ENCODE assay signal across 29 mouse cellular contexts in genomic region chr11:68425492-68426315, GRCm38 (mm10). TPM values are rescaled to one million over a fixed set of nuclear protein-coding genes. Genes with fewer than 3 reads are reported as not detected.
DNase-seq lines count a peak whose midpoint lies in the region; ATAC-seq and TF ChIP-seq lines count a peak whose summit lies in the region.
"Had no signal": no experiment of that assay in that cellular context is flagged by ENCODE, and none has a peak within 500 bp of the region (broad histone marks: within the 10 kb centered on the region; RNA-seq: fewer than 3 reads in every experiment).

No protein-coding gene starts in this region.

- WGBS in midbrain, postnatal 0 days: 37% methylated on average over 8 of the region's 8 CpGs
- WGBS in midbrain, embryonic 13.5 days: 19% methylated on average over 8 of the region's 8 CpGs
- WGBS in embryonic facial prominence, embryonic 11.5 days: 24% methylated on average over 8 of the region's 8 CpGs
- 28% methylated on average over 8 of the region's 8 CpGs for WGBS in limb, embryonic 10.5 days

- no peak overlapping the region for H3K9ac ChIP-seq in midbrain, postnatal 0 days (replicated peaks; ENCODE audit: low read length, poor library complexity, severe bottlenecking)
- no peak overlapping the region for H3K9ac ChIP-seq in midbrain, embryonic 13.5 days (replicated peaks)
- no peak overlapping the region for H3K9ac ChIP-seq in embryonic facial prominence, embryonic 11.5 days (replicated peaks; ENCODE audit: low read length)
- H3K9ac ChIP-seq: forebrain, embryonic 15.5 days; heart, embryonic 12.5 days; kidney, embryonic 15.5 days; limb, embryonic 15.5 days; liver, embryonic 14.5 days; lung, embryonic 14.5 days had no signal

- no peak overlapping the region for H3K4me2 ChIP-seq in midbrain, postnatal 0 days (ENCODE audit: low read depth, low read length, poor library complexity, severe bottlenecking)
- H3K4me2 ChIP-seq in midbrain, embryonic 13.5 days (replicated peaks): no peak overlapping the region
- no peak overlapping the region for H3K4me2 ChIP-seq in embryonic facial prominence, embryonic 11.5 days (ENCODE audit: low read depth, low read length)
- H3K4me2 ChIP-seq: forebrain, embryonic 15.5 days; heart, embryonic 12.5 days; kidney, embryonic 15.5 days; limb, embryonic 15.5 days; lung, embryonic 14.5 days had no signal

- peak; percentile 3 for DNase-seq in midbrain, postnatal 0 days (ENCODE audit: low spot score)
- peak; percentile 75 for DNase-seq in embryonic facial prominence, embryonic 11.5 days (ENCODE audit: low spot score)
- peak; percentile 44 for DNase-seq in limb, embryonic 10.5 days (ENCODE audit: low spot score)
- DNase-seq in retina, embryonic 14.5 days (ENCODE audit: low spot score): peak; percentile 59
- DNase-seq in layer of hippocampus, adult 8-10 months (ENCODE audit: low spot score in 2 of 2): no peak
- DNase-seq in cerebellum, adult 9-11 months: no peak
- DNase-seq: adrenal gland, postnatal 25 days; cerebellum, adult 9-10 months; gastrocnemius, postnatal 10 days; heart, postnatal 10 days; kidney, adult 11 months; kidney, postnatal 36 days; layer of hippocampus, adult 9-11 months; lung, embryonic 14.5 days; lung, postnatal 36 days; right cerebral cortex, postnatal 25 days; spleen, adult 18-20 months; thymus, postnatal 25 days had no signal

- no peak for ATAC-seq in midbrain, postnatal 0 days (ENCODE audit: low FRiP score)
- ATAC-seq in midbrain, embryonic 13.5 days: no peak
- ATAC-seq in embryonic facial prominence, embryonic 11.5 days (replicated peaks; ENCODE audit: insufficient number of reproducible peaks, low FRiP score, low TSS enrichment, low read depth): no peak
- ATAC-seq in cerebellum, adult (ENCODE audit: insufficient number of reproducible peaks, low FRiP score, low TSS enrichment): no peak
- ATAC-seq: forebrain, embryonic 15.5 days had no signal

- no peaks in the 10 kb centered on the region for H3K9me3 ChIP-seq in midbrain, postnatal 0 days (ENCODE audit: low read length)
- no peaks in the 10 kb centered on the region for H3K9me3 ChIP-seq in midbrain, embryonic 13.5 days
- no peaks in the 10 kb centered on the region for H3K9me3 ChIP-seq in embryonic facial prominence, embryonic 11.5 days (replicated peaks; ENCODE audit: control insufficient read depth, low read length)
- H3K9me3 ChIP-seq in limb, embryonic 10.5 days (replicated peaks): no peaks in the 10 kb centered on the region
- H3K9me3 ChIP-seq: forebrain, embryonic 15.5 days; heart, embryonic 12.5 days; kidney, embryonic 15.5 days; limb, embryonic 15.5 days had no signal

- H3K27ac ChIP-seq in midbrain, postnatal 0 days (ENCODE audit: low read depth, low read length): no peak overlapping the region
- no peak overlapping the region for H3K27ac ChIP-seq in midbrain, embryonic 13.5 days
- H3K27ac ChIP-seq in embryonic facial prominence, embryonic 11.5 days (replicated peaks; ENCODE audit: low read depth, low read length): no peak overlapping the region
- peak overlapping the region; percentile 37; the same call in 1 of the 2 replicates for H3K27ac ChIP-seq in limb, embryonic 10.5 days
- H3K27ac ChIP-seq: forebrain, embryonic 15.5 days; kidney, embryonic 15.5 days; limb, embryonic 15.5 days; liver, embryonic 14.5 days had no signal

- no peak overlapping the region for H3K4me3 ChIP-seq in midbrain, postnatal 0 days (ENCODE audit: low read depth, low read length)
- H3K4me3 ChIP-seq in midbrain, embryonic 13.5 days (replicated peaks): no peak overlapping the region
- no peak overlapping the region for H3K4me3 ChIP-seq in embryonic facial prominence, embryonic 11.5 days (ENCODE audit: low read depth, low read length)
- no peak overlapping the region for H3K4me3 ChIP-seq in limb, embryonic 10.5 days
- H3K4me3 ChIP-seq: forebrain, embryonic 15.5 days; heart, embryonic 12.5 days; kidney, embryonic 15.5 days; limb, embryonic 15.5 days had no signal

- no peak for TF ChIP-seq CTCF in midbrain, postnatal 0 days (IDR thresholded peaks at IDR 0.05)

- no peaks in the 10 kb centered on the region for H3K27me3 ChIP-seq in midbrain, postnatal 0 days (ENCODE audit: insufficient read depth, low read length)
- peaks cover 5% of the 10 kb centered on the region for H3K27me3 ChIP-seq in midbrain, embryonic 13.5 days
- H3K27me3 ChIP-seq in embryonic facial prominence, embryonic 11.5 days (ENCODE audit: control insufficient read depth, insufficient read depth, low read length): no peaks in the 10 kb centered on the region
- peaks cover 15% of the 10 kb centered on the region for H3K27me3 ChIP-seq in limb, embryonic 10.5 days (ENCODE audit: low read depth, poor library complexity, severe bottlenecking)
- H3K27me3 ChIP-seq: forebrain, embryonic 15.5 days; limb, embryonic 15.5 days had no signal

- no peaks in the 10 kb centered on the region for H3K36me3 ChIP-seq in midbrain, postnatal 0 days (ENCODE audit: insufficient read depth, low read length)
- H3K36me3 ChIP-seq in midbrain, embryonic 13.5 days: no peaks in the 10 kb centered on the region
- no peaks in the 10 kb centered on the region for H3K36me3 ChIP-seq in embryonic facial prominence, embryonic 11.5 days (replicated peaks; ENCODE audit: control insufficient read depth, insufficient read depth, low read depth, low read length)
- no peaks in the 10 kb centered on the region for H3K36me3 ChIP-seq in limb, embryonic 10.5 days
- H3K36me3 ChIP-seq: forebrain, embryonic 15.5 days; heart, embryonic 12.5 days; kidney, embryonic 15.5 days; limb, embryonic 15.5 days had no signal

- H3K4me1 ChIP-seq in midbrain, postnatal 0 days (ENCODE audit: insufficient read depth, low read length): no peaks in the 10 kb centered on the region
- H3K4me1 ChIP-seq in midbrain, embryonic 13.5 days (replicated peaks): peaks cover 13% of the 10 kb centered on the region
- peaks cover 4% of the 10 kb centered on the region; the same call in 1 of the 2 replicates for H3K4me1 ChIP-seq in embryonic facial prominence, embryonic 11.5 days (ENCODE audit: control insufficient read depth, insufficient read depth, low read length)
- peaks cover 37% of the 10 kb centered on the region for H3K4me1 ChIP-seq in limb, embryonic 10.5 days
- H3K4me1 ChIP-seq: forebrain, embryonic 15.5 days; heart, embryonic 12.5 days; kidney, embryonic 15.5 days; limb, embryonic 15.5 days had no signal

RNA-seq across cellular contexts. Expression of gene Pik3r5, which starts 6.2 kb away (rescaled TPM):
- total RNA-seq in midbrain, postnatal 0 days (2014; rRNA removed): 1.0 and 1.4 TPM in 2 replicates
- polyA plus RNA-seq in midbrain, postnatal 0 days (2015; fragmentation: Nextera tagmentation; extraction: Ambion mirVana): 0.23 and 0.52 TPM in 2 replicates
- 0.24 and 0.50 TPM in 2 replicates for polyA plus RNA-seq in midbrain, embryonic 13.5 days (2015; fragmentation: Nextera tagmentation; extraction: Ambion mirVana)
- 0.50 and 0.66 TPM in 2 replicates for polyA plus RNA-seq in embryonic facial prominence, embryonic 11.5 days (2014; fragmentation: Nextera tagmentation; extraction: Ambion mirVana)
- 1.3 and 1.5 TPM in 2 replicates for polyA plus RNA-seq in limb, embryonic 10.5 days (2016; fragmentation: Nextera tagmentation; extraction: Ambion mirVana)
- total RNA-seq in layer of hippocampus, adult 8-10 months (2022): 1 to 10 TPM; 1.7 to 6.8 (median 3.3) TPM

RNA-seq across cellular contexts. Expression of gene Ntn1, which starts 25.1 kb away (rescaled TPM):
- 66.4 and 69.1 TPM in 2 replicates for total RNA-seq in midbrain, postnatal 0 days (2014; rRNA removed)
- polyA plus RNA-seq in midbrain, postnatal 0 days (2015; fragmentation: Nextera tagmentation; extraction: Ambion mirVana): 9.6 and 9.7 TPM in 2 replicates
- 17.3 and 31.0 TPM in 2 replicates for polyA plus RNA-seq in midbrain, embryonic 13.5 days (2015; fragmentation: Nextera tagmentation; extraction: Ambion mirVana)
- polyA plus RNA-seq in embryonic facial prominence, embryonic 11.5 days (2014; fragmentation: Nextera tagmentation; extraction: Ambion mirVana): 3.2 and 4.2 TPM in 2 replicates
- 4.8 and 7.7 TPM in 2 replicates for polyA plus RNA-seq in limb, embryonic 10.5 days (2016; fragmentation: Nextera tagmentation; extraction: Ambion mirVana)
- total RNA-seq in layer of hippocampus, adult 8-10 months (2022): 1 to 10 TPM; 6.0 to 7.3 (median 7.0) TPM
- total RNA-seq: common myeloid progenitor, adult 5-6 weeks; granulocyte monocyte progenitor cell, adult 5-6 weeks; megakaryocyte-erythroid progenitor cell, adult 5-6 weeks; neutrophil, adult 5-6 weeks had no signal

Comparison
In these comparisons a context has a peak if more than half of its experiments do, and no peak if none do; other contexts are left out.
1. DNase-seq: peak in midbrain, postnatal 0 days (single experiment), embryonic facial prominence, embryonic 11.5 days (single experiment), limb, embryonic 10.5 days (single experiment) and retina, embryonic 14.5 days (single experiment); none in layer of hippocampus, adult 8-10 months (0 of 2) and cerebellum, adult 9-11 months (single experiment).